In genomic region chr10:118902625-118903024, GRCm38 (mm10) we compare ENCODE assay signal across 18 mouse cellular contexts. TPM values are rescaled to one million over a fixed set of nuclear protein-coding genes. Genes with fewer than 3 reads are reported as not detected.
DNase-seq lines count a peak whose midpoint lies in the region; ATAC-seq and TF ChIP-seq lines count a peak whose summit lies in the region.
"Had no signal": no experiment of that assay in that cellular context is flagged by ENCODE, and none has a peak within 500 bp of the region (broad histone marks: within the 10 kb centered on the region; RNA-seq: fewer than 3 reads in every experiment).

No protein-coding gene starts in this region.

- H3K4me1 ChIP-seq in forebrain, embryonic 14.5 days (ENCODE audit: control insufficient read depth, insufficient read depth, low read length), result no peaks in the 10 kb centered on the region
- no peaks in the 10 kb centered on the region for H3K4me1 ChIP-seq in forebrain, embryonic 11.5 days (replicated peaks; ENCODE audit: control insufficient read depth, insufficient read depth, low read length)
- no peaks in the 10 kb centered on the region; the same call in 1 of the 2 replicates for H3K4me1 ChIP-seq in midbrain, postnatal 0 days (ENCODE audit: insufficient read depth, low read length)
- H3K4me1 ChIP-seq in midbrain, embryonic 13.5 days (replicated peaks), result no peaks in the 10 kb centered on the region

- ATAC-seq in forebrain, embryonic 14.5 days, result peak; percentile 60
- no peak for ATAC-seq in forebrain, embryonic 11.5 days (replicated peaks; ENCODE audit: low FRiP score)
- ATAC-seq in midbrain, postnatal 0 days (ENCODE audit: low FRiP score), result no peak
- ATAC-seq in midbrain, embryonic 13.5 days, result no peak
- ATAC-seq: activated CD4-positive, CD25-positive, alpha-beta regulatory T cell, adult 4 months; intestine, postnatal 0 days; liver, postnatal 0 days had no signal

- no peak overlapping the region for H3K9ac ChIP-seq in forebrain, embryonic 14.5 days (ENCODE audit: low read length)
- no peak overlapping the region for H3K9ac ChIP-seq in forebrain, embryonic 11.5 days (ENCODE audit: low read length)
- H3K9ac ChIP-seq in midbrain, postnatal 0 days (replicated peaks; ENCODE audit: low read length, poor library complexity, severe bottlenecking), result no peak overlapping the region
- no peak overlapping the region for H3K9ac ChIP-seq in midbrain, embryonic 13.5 days (replicated peaks)
- H3K9ac ChIP-seq: embryonic facial prominence, embryonic 13.5 days; limb, embryonic 15.5 days; liver, postnatal 0 days had no signal

- peak; percentile 68 for DNase-seq in forebrain, embryonic 14.5 days (ENCODE audit: low spot score)
- no peak for DNase-seq in forebrain, embryonic 11.5 days (ENCODE audit: low spot score)
- DNase-seq in midbrain, postnatal 0 days (ENCODE audit: low spot score), result peak; percentile 40
- DNase-seq in layer of hippocampus, adult 18-20 months (ENCODE audit: low spot score in 2 of 2), result peak; percentile 23 to 57
- DNase-seq in telencephalon, adult 2 months (ENCODE audit: low read depth, low spot score), result peak; percentile 29
- no peak for DNase-seq in embryo, embryonic 10 days (ENCODE audit: low spot score)
- DNase-seq: adrenal gland, postnatal 36 days; gastrocnemius, postnatal 25 days; liver, postnatal 0 days; lung, postnatal 36 days; midbrain, embryonic 14.5 days had no signal

- no peaks in the 10 kb centered on the region for H3K9me3 ChIP-seq in forebrain, embryonic 14.5 days (replicated peaks; ENCODE audit: control insufficient read depth, low read length)
- H3K9me3 ChIP-seq in forebrain, embryonic 11.5 days (ENCODE audit: control insufficient read depth, low read length), result no peaks in the 10 kb centered on the region
- no peaks in the 10 kb centered on the region for H3K9me3 ChIP-seq in midbrain, postnatal 0 days (ENCODE audit: low read length)
- no peaks in the 10 kb centered on the region; the same call in 1 of the 2 replicates for H3K9me3 ChIP-seq in midbrain, embryonic 13.5 days
- H3K9me3 ChIP-seq: limb, embryonic 15.5 days had no signal

- no peaks in the 10 kb centered on the region for H3K27me3 ChIP-seq in forebrain, embryonic 14.5 days (replicated peaks; ENCODE audit: control insufficient read depth, insufficient read depth, low read length)
- no peaks in the 10 kb centered on the region for H3K27me3 ChIP-seq in forebrain, embryonic 11.5 days (ENCODE audit: control insufficient read depth, insufficient read depth, low read length)
- no peaks in the 10 kb centered on the region for H3K27me3 ChIP-seq in midbrain, postnatal 0 days (ENCODE audit: insufficient read depth, low read length)
- H3K27me3 ChIP-seq in midbrain, embryonic 13.5 days, result no peaks in the 10 kb centered on the region
- H3K27me3 ChIP-seq: embryonic facial prominence, embryonic 13.5 days; limb, embryonic 15.5 days had no signal

- no peak for TF ChIP-seq CTCF in midbrain, postnatal 0 days (IDR thresholded peaks at IDR 0.05)

- H3K27ac ChIP-seq in forebrain, embryonic 14.5 days (ENCODE audit: low read depth, low read length), result peak overlapping the region; percentile 34
- no peak overlapping the region for H3K27ac ChIP-seq in forebrain, embryonic 11.5 days (ENCODE audit: low read depth, low read length)
- no peak overlapping the region for H3K27ac ChIP-seq in midbrain, postnatal 0 days (ENCODE audit: low read depth, low read length)
- no peak overlapping the region for H3K27ac ChIP-seq in midbrain, embryonic 13.5 days
- H3K27ac ChIP-seq: embryonic facial prominence, embryonic 13.5 days; kidney, postnatal 0 days; limb, embryonic 15.5 days had no signal

- H3K4me3 ChIP-seq in forebrain, embryonic 14.5 days (ENCODE audit: low read depth, low read length), result no peak overlapping the region
- no peak overlapping the region for H3K4me3 ChIP-seq in forebrain, embryonic 11.5 days (ENCODE audit: low read depth, low read length)
- no peak overlapping the region for H3K4me3 ChIP-seq in midbrain, postnatal 0 days (ENCODE audit: low read depth, low read length)
- no peak overlapping the region for H3K4me3 ChIP-seq in midbrain, embryonic 13.5 days (replicated peaks)
- H3K4me3 ChIP-seq: embryonic facial prominence, embryonic 13.5 days; limb, embryonic 15.5 days had no signal

- 50% methylated on average over 10 of the region's 10 CpGs for WGBS in forebrain, embryonic 14.5 days
- 82% methylated on average over 10 of the region's 10 CpGs for WGBS in forebrain, embryonic 11.5 days
- 77% methylated on average over 10 of the region's 10 CpGs for WGBS in midbrain, postnatal 0 days
- WGBS in midbrain, embryonic 13.5 days, result 88% methylated on average over 10 of the region's 10 CpGs

- H3K4me2 ChIP-seq in forebrain, embryonic 14.5 days (ENCODE audit: low read length), result no peak overlapping the region
- no peak overlapping the region for H3K4me2 ChIP-seq in forebrain, embryonic 11.5 days (ENCODE audit: low read depth, low read length, severe bottlenecking)
- no peak overlapping the region for H3K4me2 ChIP-seq in midbrain, postnatal 0 days (ENCODE audit: low read depth, low read length, poor library complexity, severe bottlenecking)
- no peak overlapping the region for H3K4me2 ChIP-seq in midbrain, embryonic 13.5 days (replicated peaks)
- H3K4me2 ChIP-seq: embryonic facial prominence, embryonic 13.5 days; heart, embryonic 11.5 days; limb, embryonic 15.5 days had no signal

- no peaks in the 10 kb centered on the region for H3K36me3 ChIP-seq in forebrain, embryonic 14.5 days (ENCODE audit: control insufficient read depth, insufficient read depth, low read length)
- H3K36me3 ChIP-seq in forebrain, embryonic 11.5 days (ENCODE audit: control insufficient read depth, insufficient read depth, low read length), result no peaks in the 10 kb centered on the region
- no peaks in the 10 kb centered on the region for H3K36me3 ChIP-seq in midbrain, postnatal 0 days (ENCODE audit: insufficient read depth, low read length)
- H3K36me3 ChIP-seq in midbrain, embryonic 13.5 days, result no peaks in the 10 kb centered on the region
- H3K36me3 ChIP-seq: embryonic facial prominence, embryonic 13.5 days; limb, embryonic 15.5 days had no signal

RNA-seq across cellular contexts. Expression of gene Dyrk2, which starts 32.6 kb away (rescaled TPM):
- polyA plus RNA-seq in forebrain, embryonic 14.5 days (2014; fragmentation: Nextera tagmentation; extraction: Ambion mirVana), result 14.8 and 17.9 TPM in 2 replicates
- polyA plus RNA-seq in forebrain, embryonic 11.5 days (2014; fragmentation: Nextera tagmentation; extraction: Ambion mirVana), result 10.5 and 11.2 TPM in 2 replicates
- total RNA-seq in midbrain, postnatal 0 days (2014; rRNA removed), result 51.4 and 73.4 TPM in 2 replicates
- polyA plus RNA-seq in midbrain, postnatal 0 days (2015; fragmentation: Nextera tagmentation; extraction: Ambion mirVana), result 8.9 and 9.6 TPM in 2 replicates
- 11.0 and 12.0 TPM in 2 replicates for polyA plus RNA-seq in midbrain, embryonic 13.5 days (2015; fragmentation: Nextera tagmentation; extraction: Ambion mirVana)
- total RNA-seq in layer of hippocampus, adult 18-20 months (2021), result 10 to 100 TPM; 44.6 to 46.1 TPM

Comparison
In these comparisons a context has a peak if more than half of its experiments do, and no peak if none do; other contexts are left out.
1. DNase-seq: peak in forebrain, embryonic 14.5 days (single experiment), midbrain, postnatal 0 days (single experiment), layer of hippocampus, adult 18-20 months (2 of 2) and telencephalon, adult 2 months (single experiment); none in forebrain, embryonic 11.5 days (single experiment) and embryo, embryonic 10 days (single experiment).